Mouse (Mus musculus) forebrain, embryonic 11.5 days (tissue): ENCODE measurements around the gene Mapk8. TPM values are rescaled to one million over a fixed set of nuclear protein-coding genes. Genes with fewer than 3 reads are reported as not detected.

ENCODE experiments used
- ATAC-seq: fragments of 200-750 bp; cut with Nextera tagmentation; replicated peaks from 2 replicates; pipeline ENCODE4 v1.8.0; 2017; ENCODE audit warnings: moderate TSS enrichment; ENCODE audit not compliant: low FRiP score
- DNase-seq: peaks from one replicate; pipeline ENCODE4 v3.0.0-alpha.2; 2017; ENCODE audit warnings: low spot score
- H3K27ac ChIP-seq: fragments of 300-500 bp; sonication (generic); 2 replicates; pipeline ENCODE4 v1.5.1; 2014; ENCODE audit warnings: low read depth, low read length
- H3K27me3 ChIP-seq: fragments of 300-500 bp; sonication (generic); 2 replicates; pipeline ENCODE4 v1.6.1; 2014; ENCODE audit warnings: mild to moderate bottlenecking, low read length, mixed read lengths; ENCODE audit not compliant: control insufficient read depth, insufficient read depth
- H3K36me3 ChIP-seq: fragments of 300-500 bp; sonication (generic); 2 replicates; pipeline ENCODE4 v1.6.1; 2014; ENCODE audit warnings: mild to moderate bottlenecking, low read length, moderate library complexity, mixed read lengths; ENCODE audit not compliant: control insufficient read depth, insufficient read depth
- H3K4me1 ChIP-seq: fragments of 300-500 bp; sonication (generic); replicated peaks from 2 replicates; pipeline ENCODE4 v1.6.1; 2014; ENCODE audit warnings: low read length, mixed read lengths; ENCODE audit not compliant: control insufficient read depth, insufficient read depth
- H3K4me2 ChIP-seq: fragments of 300-500 bp; sonication (generic); 2 replicates; pipeline ENCODE4 v1.6.1; 2014; ENCODE audit warnings: low read depth, mild to moderate bottlenecking, low read length, moderate library complexity, mixed read lengths; ENCODE audit not compliant: severe bottlenecking
- H3K4me3 ChIP-seq: fragments of 300-500 bp; sonication (generic); 2 replicates; pipeline ENCODE4 v1.5.1; 2014; ENCODE audit warnings: low read depth, low read length
- H3K9ac ChIP-seq: fragments of 300-500 bp; sonication (generic); 2 replicates; pipeline ENCODE4 v1.6.1; 2014; ENCODE audit warnings: low read length
- H3K9me3 ChIP-seq: fragments of 300-500 bp; sonication (generic); 2 replicates; pipeline ENCODE4 v1.6.1; 2016; ENCODE audit warnings: low read length, mixed read lengths; ENCODE audit not compliant: control insufficient read depth
- WGBS: fragments of 180-500 bp; shearing (Covaris S2); extraction: QIAGEN DNeasy Blood & Tissue Kit; methylation state at CpG from one replicate; pipeline ENCODE4 v1.1.7; 2014; 5-methylcytosine and 5-hydroxymethylcytosine counted together
- polyA plus RNA-seq: library from polyadenylated mRNA; unstranded; fragments of >200 nt; fragmentation: Nextera tagmentation; extraction: Ambion mirVana; gene quantifications from 2 replicates; pipeline ENCODE4 v1.2.1, GENCODE M21; 2014

The Mapk8 gene
- 24.9 and 28.2 TPM in 2 replicates for polyA plus RNA-seq

DNA sequence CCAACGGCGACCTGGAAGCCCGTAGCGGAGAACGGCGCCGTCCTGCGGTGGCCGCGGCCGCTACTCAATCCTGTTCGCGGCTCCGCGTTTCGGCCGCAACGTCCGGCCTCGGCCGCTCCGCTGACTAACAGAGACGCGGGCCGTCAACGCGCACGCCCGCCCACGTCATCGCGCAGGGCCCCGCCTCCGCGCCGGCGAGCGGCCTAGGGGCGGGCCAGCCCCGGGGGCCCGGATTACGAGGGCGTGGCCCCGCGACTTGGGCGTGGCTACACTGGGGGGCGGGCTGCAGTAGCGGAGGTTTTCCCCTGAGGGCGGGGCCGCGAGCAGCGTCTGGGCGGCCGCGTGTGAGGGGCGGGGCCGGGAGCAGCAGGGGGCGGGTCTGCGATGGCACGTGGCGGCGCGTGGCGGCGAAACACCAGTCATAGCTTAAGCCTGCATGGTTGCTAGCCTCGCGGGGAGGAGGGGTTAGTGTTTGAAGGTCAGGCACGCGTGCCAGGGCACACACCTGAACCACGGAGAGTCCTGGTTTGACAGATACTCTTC is at the start of gene Mapk8:
TSS of gene Mapk8 (minus strand) at position 132 of the 543 bp plus-strand sequence.
- Histone ChIP-seq H3K9ac (peak within 1 kb of the TSS; percentile 91), H3K4me1 (no peaks in the 10 kb centered on the region), H3K4me2 (peak within 1 kb of the TSS; percentile 69), H3K9me3 (no peaks in the 10 kb centered on the region), H3K4me3 (peak within 1 kb of the TSS; percentile 84), H3K27me3 (peaks cover 5% of the 10 kb centered on the region; the same call in 1 of the 2 replicates), H3K27ac (peak within 1 kb of the TSS; percentile 93), H3K36me3 (no peaks in the 10 kb centered on the region)
- WGBS = under 1% methylated on average over 64 of the region's 70 CpGs
- DNase-seq = peak; percentile 99
- peak; percentile 97 for ATAC-seq

DNA sequence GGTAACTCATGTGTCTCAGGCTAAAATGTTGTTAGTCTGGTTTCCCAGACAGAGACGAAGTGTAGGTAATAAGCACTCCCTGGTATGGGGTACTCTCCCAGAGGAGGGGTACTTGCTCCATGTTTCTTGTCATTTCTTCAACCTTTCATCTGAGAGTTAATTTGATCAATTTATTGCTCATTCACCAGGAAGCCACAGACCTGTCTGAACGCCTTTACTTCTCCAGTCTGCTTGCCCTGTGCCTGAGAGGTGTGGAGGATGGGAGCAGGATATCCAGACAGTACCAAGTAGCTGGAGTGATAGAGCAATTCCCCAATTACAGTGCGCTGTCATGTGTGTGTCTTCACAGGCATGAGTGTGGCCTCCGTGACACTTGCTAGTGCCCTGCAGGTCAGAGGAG is 48.3 kb upstream of the Mapk8 start:
- no peaks in the 10 kb centered on the region for H3K9me3 ChIP-seq

DNA sequence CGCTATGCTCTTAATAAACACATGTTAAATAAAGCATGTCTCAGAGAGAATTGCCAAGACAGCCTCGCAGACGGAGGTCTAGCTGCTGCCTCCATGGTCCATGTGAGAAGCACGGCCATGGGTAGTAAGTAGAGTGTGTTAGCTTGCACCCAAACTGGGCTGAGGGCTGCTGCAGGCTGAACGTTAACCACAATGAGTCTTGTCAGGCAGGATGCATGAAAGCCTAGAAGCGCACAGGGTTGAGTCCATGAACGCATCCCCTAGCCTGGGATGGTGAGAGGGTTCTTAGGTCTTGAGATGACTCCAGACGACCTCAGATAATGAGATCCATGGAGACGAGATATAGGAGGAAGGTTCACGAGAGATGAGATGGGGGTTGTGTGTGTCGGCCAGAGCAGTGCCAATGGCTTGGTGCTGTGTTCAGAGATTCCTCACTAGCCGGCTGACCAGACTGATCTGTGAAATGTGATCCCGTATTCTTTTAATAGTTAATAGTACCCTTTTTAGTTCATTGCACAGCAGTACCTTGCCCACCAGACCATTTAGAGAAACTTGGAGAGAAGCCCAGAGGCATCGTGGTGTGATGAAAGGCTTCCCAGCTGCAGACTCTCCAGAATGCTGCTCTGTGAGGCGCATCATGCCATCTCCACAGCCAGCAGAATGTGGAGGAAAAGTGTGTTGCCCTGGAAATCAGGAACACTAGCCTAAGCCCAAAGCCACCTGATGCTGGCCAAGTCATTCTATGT is 41.0 kb upstream of the Mapk8 start:
- no peak overlapping the region for H3K4me3 ChIP-seq
- no peak for DNase-seq
- H3K9ac ChIP-seq = no peak overlapping the region
- no peak overlapping the region for H3K27ac ChIP-seq
- H3K4me1 ChIP-seq = no peaks in the 10 kb centered on the region
- 84% methylated on average over 15 of the region's 15 CpGs for WGBS
- no peaks in the 10 kb centered on the region for H3K36me3 ChIP-seq
- ATAC-seq = no peak
- no peaks in the 10 kb centered on the region for H3K9me3 ChIP-seq
- no peaks in the 10 kb centered on the region for H3K27me3 ChIP-seq
- no peak overlapping the region for H3K4me2 ChIP-seq

More for the DNA sequence above, 48.3 kb upstream of the Mapk8 start:
- WGBS = 62% methylated on average over 4 of the region's 4 CpGs
- ATAC-seq (no peak), DNase-seq (no peak)
- no peak overlapping the region for H3K9ac ChIP-seq
- H3K36me3 ChIP-seq = no peaks in the 10 kb centered on the region
- H3K4me2 ChIP-seq = no peak overlapping the region
- H3K4me3 ChIP-seq = no peak overlapping the region
- H3K27me3 ChIP-seq = no peaks in the 10 kb centered on the region
- no peaks in the 10 kb centered on the region for H3K4me1 ChIP-seq
- H3K27ac ChIP-seq = no peak overlapping the region

DNA sequence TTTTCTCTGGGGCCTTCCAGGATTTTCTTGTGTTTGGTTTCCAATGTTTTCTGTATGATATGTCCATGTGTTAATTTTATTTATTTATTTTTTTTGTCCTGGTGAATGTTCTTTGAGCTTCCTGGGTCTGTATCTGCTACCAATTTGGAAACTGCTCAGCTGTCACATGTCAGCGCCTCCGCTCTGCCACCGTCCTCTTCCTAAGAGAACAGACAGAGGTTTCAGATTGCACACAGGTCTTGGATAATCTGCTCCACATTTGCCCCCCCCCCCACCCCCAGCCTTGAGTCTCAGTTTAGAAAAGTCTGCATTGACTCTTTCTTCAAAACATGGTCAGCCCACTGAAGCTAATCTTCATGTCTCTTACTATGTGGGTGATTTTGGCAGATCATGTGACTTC is 35.0 kb upstream of the Mapk8 start:
- no peak for ATAC-seq
- WGBS = 59% methylated on average over 3 of the region's 3 CpGs
- Histone ChIP-seq H3K9me3 (no peaks in the 10 kb centered on the region), H3K36me3 (no peaks in the 10 kb centered on the region), H3K4me3 (no peak overlapping the region), H3K9ac (no peak overlapping the region), H3K27ac (no peak overlapping the region), H3K27me3 (no peaks in the 10 kb centered on the region), H3K4me2 (no peak overlapping the region), H3K4me1 (no peaks in the 10 kb centered on the region)
- DNase-seq = no peak

DNA sequence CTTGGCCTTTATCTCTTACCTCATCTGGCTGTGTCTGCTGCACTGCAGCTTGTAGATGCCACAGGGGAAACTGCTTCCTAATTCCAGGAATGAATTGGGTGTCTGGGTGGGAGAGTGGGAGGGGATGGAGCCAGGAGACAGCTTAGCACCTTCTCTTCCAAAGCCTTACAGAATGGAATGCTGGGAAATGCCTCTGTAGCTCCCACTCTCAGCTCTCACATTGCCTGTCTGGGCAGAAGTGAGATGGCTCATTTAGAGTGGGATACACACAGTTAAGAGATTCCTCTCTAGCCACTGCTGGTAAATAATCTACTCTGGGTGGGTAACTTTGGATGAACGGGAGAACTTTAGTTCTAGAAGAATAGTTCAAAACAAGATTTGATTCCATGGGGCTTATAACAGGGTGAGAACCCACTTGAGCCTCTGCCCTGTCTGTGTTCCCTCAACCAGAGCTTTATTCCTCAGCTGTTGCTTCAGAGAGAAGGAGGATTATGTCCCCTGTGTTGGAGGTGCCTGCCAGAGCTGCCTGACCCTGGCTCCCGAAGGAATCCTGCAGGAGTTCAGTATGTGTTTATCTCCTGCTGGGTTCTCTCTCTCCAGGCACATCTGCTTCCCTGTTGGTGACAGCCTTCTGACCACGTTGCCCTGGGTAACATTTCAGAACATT is 29.3 kb upstream of the Mapk8 start:
- ATAC-seq = no peak
- Histone ChIP-seq H3K4me3 (no peak overlapping the region), H3K27me3 (no peaks in the 10 kb centered on the region), H3K27ac (no peak overlapping the region), H3K9ac (no peak overlapping the region), H3K36me3 (no peaks in the 10 kb centered on the region), H3K4me1 (no peaks in the 10 kb centered on the region), H3K9me3 (no peaks in the 10 kb centered on the region), H3K4me2 (no peak overlapping the region)
- 20% methylated on average over 3 of the region's 3 CpGs for WGBS
- DNase-seq = no peak

DNA sequence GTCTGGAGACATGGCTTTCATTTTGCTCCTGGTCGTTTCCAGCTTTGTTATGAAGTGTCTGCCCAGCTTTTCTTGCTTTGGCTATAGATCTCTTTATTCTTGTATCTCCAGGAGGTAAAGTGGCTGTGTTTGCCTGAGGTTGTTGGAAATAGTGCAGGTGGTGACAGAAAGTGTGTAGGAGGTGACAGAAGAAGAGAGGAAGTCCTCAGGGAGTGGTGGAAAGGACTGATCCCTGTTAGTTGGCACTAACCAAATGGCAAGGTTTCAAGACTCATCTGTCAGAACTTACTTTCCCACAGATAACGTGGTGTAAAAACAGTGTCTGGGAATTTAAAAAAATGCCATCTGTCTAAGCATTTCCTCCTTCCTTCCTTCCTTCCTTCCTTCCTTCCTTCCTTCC is 27.5 kb upstream of the Mapk8 start:
- H3K9me3 ChIP-seq = no peaks in the 10 kb centered on the region
- ATAC-seq (no peak), DNase-seq (no peak)
- no peak overlapping the region for H3K4me3 ChIP-seq
- H3K4me2 ChIP-seq = no peak overlapping the region
- no peak overlapping the region for H3K9ac ChIP-seq
- H3K27ac ChIP-seq = no peak overlapping the region
- no peaks in the 10 kb centered on the region for H3K4me1 ChIP-seq
- H3K27me3 ChIP-seq = no peaks in the 10 kb centered on the region
- H3K36me3 ChIP-seq = no peaks in the 10 kb centered on the region
- WGBS = 63% methylated on average over 2 of the region's 2 CpGs

DNA sequence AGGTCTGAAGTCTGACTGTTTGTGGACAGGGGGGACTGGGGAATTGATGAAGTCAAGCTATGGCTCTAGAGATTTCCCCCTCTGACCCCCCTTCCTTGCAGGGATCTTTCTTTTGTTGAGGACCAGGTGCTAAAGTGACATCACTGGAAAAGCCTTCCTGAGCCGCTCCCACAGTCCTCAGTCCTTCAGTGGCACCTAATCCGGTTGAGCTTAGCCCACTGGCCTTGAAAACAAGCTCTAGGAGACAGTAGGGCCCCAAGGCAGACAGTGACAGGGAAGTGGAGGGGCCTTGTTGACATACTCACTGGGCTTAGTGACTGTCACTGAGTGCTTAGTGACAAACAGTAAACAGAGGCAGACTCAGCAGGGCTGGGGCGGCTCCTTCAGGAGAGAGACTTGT is 24.4 kb upstream of the Mapk8 start, which contains the start of gene Frmpd2:
TSS of gene Frmpd2 (plus strand) at position 366 of the 400 bp plus-strand sequence.
- H3K4me2 ChIP-seq = no peak within 1 kb of the TSS
- ATAC-seq (no peak), DNase-seq (no peak)
- H3K36me3 ChIP-seq = no peaks in the 10 kb centered on the region
- H3K4me1 ChIP-seq = no peaks in the 10 kb centered on the region
- 25% methylated on average over 3 of the region's 3 CpGs for WGBS
- H3K27ac ChIP-seq = no peak within 1 kb of the TSS
- H3K4me3 ChIP-seq = no peak within 1 kb of the TSS
- no peak within 1 kb of the TSS for H3K9ac ChIP-seq
- no peaks in the 10 kb centered on the region for H3K9me3 ChIP-seq
- H3K27me3 ChIP-seq = no peaks in the 10 kb centered on the region

DNA sequence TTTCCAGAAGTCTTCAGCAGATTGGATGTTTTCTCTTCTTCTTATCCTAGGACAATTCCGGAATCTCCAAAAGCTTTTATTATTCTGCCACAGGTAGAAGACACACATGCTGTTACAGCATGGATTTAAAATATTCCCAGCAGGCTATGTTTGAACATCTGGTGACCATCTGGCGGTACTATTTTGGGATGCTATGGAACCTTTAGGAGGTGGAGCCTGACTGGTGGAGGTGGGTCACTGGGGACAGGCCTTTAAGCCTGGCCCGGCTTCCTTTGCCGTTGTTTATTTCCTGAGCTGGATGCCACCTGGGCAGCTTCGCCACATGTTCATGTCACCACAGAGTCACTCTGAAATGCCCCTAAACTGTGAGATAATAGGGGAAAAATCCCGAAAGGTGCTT is 20.8 kb upstream of the Mapk8 start:
- 83% methylated on average over 6 of the region's 6 CpGs for WGBS
- H3K4me1 ChIP-seq = no peaks in the 10 kb centered on the region
- DNase-seq (no peak), ATAC-seq (no peak)
- H3K4me3 ChIP-seq = no peak overlapping the region
- no peaks in the 10 kb centered on the region for H3K36me3 ChIP-seq
- H3K27ac ChIP-seq = no peak overlapping the region
- no peak overlapping the region for H3K9ac ChIP-seq
- H3K27me3 ChIP-seq = no peaks in the 10 kb centered on the region
- no peaks in the 10 kb centered on the region for H3K9me3 ChIP-seq
- H3K4me2 ChIP-seq = no peak overlapping the region
